Mouse (Mus musculus): ENCODE measurements around the gene Pef1. TPM values are rescaled to one million over a fixed set of nuclear protein-coding genes. Genes with fewer than 3 reads are reported as not detected.

The Pef1 gene
- total RNA-seq, 2 experiments from 2014 or later = 58.5 to 66.3 TPM

DNA sequence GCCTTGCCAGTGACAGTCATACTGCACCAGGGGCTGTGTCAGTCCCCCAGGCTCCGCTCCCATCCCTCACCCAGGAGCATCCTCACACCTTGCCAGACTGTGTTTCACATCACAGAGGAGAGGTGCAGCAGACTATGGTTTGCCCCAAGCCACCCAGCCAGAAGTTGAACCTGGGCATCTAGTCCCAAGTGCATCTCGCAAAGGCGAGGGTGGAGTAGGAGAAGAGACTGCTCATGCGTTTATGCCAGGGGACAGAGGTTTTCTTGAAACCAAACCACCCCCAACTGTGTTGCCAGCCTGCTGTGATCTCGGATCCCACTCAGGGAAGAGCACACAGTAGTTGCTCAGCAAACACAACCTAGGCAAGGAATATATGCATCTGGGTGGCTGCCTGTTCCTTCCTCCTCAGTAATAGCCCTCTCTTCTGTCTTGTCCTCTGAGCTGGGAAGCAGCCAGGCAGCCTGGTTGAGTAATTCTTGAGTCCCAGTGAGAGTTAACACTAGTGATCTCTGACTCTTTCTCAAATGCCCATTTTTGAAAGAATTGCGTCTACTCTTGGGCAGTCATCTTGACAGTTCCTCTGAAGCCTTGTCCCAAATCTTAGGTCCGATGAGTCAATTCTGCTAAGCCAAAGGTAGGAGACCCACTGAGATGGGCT lies 29.2 kb downstream of the Pef1 start:
- no peak for DNase-seq (ENCODE audit: extremely low spot score in 1 of 2, low spot score in 1 of 2)

DNA sequence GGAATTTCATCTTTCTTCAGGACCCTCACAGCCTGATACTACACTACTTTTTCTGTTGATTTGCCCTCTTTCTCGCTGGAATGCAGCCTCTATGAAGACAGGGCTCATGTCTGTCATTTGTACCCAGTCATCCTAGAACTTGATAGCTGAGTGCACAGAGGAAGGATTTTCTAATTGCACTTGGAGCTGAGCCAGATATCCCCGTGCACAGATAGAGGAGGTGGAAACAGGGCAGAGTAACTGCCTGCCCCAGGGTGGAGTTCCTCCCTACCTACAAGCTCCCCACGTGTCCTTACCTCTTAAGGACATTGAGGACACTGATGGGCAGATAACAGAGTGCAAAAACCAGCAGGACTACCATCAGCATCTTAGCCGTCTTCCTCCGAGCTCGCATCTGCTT lies 31.0 kb downstream of the Pef1 start:
- DNase-seq (ENCODE audit: extremely low spot score in 1 of 2, low spot score in 1 of 2) = no peak

DNA sequence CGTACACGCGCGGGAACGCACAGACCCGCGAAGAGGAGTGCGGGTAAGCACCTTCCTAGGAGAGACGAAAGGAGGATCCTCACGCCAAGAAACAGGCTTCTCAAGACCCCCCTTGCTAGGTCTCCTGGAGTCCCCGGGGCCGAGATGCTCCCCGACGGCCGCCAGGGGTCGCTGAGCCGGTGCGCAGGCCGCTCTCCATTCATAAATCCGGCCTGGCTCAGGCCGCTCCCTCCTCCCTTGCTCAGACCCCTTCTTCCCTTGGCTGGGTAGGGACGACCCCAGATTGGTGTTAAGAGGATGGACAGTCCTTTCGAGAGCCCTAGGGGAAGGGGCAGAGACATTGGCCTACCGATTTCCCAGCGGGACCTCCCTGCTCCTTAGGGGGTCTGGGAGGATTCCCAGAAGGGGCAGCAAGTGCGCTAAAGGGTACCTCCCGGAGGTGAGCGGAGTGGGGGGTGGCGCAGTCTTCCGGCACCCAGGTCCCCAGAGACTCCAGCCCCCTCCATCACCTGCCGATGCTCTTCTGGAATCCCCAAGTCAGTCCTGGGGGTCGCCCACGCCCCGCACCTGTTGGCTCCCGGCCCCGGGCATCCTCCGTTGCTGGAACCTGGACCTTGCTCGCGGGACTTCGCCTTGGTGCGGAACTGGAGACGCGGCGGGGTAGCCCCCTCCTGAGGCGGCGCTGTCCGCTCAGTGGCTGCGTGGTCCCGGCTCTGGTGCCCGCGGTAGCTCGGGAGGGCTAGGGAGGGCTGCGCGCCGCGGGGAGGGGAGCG lies 36.3 kb downstream of the Pef1 start:
- peak; percentile 66 to 82 for DNase-seq (ENCODE audit: extremely low spot score in 1 of 2, low spot score in 1 of 2)

DNA sequence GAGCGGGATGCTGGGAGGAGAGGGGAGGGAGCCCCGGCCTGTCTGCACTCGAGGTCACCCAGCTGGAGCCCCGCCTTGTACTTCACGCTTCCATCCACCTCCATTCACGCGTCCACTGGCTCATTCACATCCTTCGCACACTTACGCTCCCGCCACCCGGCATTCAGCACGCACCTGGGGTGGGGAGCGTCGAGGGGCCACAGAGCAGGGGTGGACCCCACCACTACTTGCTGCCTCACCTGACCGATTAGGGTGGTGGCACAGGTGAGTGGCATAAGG lies 36.8 kb downstream of the Pef1 start, which contains the start of gene Hcrtr1:
Gene Hcrtr1, minus strand, starts transcription at position 146 of the 279 bp plus-strand sequence.
- no peak for DNase-seq (ENCODE audit: extremely low spot score in 1 of 2, low spot score in 1 of 2)

DNA sequence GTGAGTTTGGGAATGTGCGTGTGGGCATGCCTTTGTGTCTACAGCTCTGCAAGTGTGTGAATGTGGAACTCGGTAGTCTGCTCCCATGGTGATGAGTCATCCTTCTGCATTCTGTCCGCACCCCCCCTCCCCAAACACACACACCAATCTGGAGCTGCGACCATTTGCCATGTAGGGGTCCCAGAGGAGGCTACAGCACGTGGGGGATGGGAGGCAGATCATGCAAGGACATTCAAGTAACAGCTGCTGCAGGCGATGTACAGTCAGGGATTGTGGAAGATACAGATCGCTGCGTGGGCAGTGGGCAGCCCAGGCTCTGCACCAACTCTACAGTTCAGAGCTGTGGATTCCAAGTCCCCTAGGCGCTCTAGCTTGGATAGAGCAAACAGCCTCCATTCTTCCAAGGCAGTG lies 38.6 kb downstream of the Pef1 start:
- DNase-seq (ENCODE audit: extremely low spot score in 1 of 2, low spot score in 1 of 2) = peak; percentile 20 to 53

DNA sequence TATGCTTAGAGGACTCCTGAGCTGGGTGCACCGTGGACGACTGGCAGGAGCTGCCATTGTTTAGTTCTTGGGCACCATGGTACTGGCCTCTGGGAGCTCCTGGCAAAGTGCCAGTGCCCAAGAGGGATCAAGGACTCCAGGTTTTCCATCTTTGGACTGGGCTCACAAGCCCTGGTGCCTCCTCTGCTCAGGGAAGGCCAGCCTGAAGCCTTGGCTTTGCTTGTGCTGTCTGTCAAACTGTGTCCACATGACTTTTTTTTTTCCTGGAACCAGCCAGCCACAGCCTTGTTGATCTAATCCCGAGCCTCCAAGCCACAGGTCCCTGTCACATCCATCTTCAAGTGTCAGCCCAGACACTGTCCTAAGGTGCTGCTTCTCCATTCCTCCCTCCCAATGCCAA lies 39.4 kb downstream of the Pef1 start:
- DNase-seq (ENCODE audit: extremely low spot score in 1 of 2, low spot score in 1 of 2) = no peak

DNA sequence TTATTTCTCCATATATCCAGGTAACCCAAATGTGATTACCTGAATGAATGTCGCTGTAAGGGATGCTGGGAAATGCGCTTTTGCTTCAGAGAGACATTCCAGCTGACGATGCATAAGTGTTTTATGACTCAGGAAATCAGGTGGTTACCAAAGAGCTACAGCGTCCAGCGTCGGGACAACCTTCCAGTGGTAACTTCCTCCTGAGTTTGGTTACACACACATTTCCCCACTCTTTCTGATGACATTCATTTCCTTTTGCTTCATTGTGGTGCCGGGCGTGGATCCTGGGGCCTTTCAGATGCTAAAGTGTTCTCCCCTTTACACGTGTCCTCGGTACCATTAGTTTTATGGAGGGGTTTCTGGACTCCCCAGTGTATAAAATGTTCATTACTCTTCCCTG lies 46.0 kb downstream of the Pef1 start:
- DNase-seq (ENCODE audit: extremely low spot score in 1 of 2, low spot score in 1 of 2) = no peak

DNA sequence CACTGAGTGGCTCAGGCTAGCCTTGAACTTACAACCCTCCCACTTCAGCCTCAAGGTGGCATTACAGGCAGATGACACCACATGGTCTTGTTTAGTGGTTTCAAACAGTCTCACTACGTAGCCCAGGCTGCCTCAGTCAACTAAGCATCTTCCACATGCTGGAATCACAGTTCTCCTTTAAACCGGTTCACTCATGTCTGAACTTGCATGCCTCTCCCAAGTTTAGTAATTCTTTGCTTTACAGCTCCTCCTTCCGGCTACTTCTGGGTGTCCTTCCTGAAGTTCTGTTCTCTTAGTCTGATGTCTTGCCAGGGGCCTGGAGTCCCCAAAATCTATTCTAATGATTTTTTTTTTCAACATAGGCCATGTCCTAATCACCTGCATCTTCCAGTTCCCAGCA lies 51.9 kb downstream of the Pef1 start:
- DNase-seq (ENCODE audit: extremely low spot score in 1 of 2, low spot score in 1 of 2) = no peak

DNA sequence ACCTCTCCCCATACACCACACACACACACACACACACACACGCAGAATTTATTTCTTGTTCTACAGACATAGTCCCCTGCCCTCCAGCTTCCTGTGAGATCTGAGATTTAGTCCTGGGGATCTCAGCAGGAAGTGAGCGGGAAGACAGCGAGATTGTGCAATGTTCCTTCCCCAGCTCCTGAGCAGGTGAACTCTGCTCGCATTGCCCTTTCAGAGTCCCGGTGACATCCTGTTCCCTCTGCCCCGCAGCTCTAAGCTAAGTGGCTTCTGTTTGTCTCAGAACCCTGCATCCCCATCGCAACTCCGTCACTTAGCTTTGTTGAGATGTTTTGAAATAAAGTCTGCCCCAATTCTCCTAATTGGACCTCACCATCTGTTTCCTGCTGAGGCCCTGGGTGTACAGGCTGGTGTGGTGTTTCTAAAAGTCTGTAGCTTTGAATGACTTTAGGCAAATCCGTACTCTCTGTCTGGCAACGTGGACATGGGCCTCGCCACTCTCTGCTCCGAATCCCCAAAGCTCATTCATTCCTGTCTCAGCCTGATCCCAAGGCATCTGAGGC lies 54.5 kb downstream of the Pef1 start:
- DNase-seq (ENCODE audit: extremely low spot score in 1 of 2, low spot score in 1 of 2) = no peak

DNA sequence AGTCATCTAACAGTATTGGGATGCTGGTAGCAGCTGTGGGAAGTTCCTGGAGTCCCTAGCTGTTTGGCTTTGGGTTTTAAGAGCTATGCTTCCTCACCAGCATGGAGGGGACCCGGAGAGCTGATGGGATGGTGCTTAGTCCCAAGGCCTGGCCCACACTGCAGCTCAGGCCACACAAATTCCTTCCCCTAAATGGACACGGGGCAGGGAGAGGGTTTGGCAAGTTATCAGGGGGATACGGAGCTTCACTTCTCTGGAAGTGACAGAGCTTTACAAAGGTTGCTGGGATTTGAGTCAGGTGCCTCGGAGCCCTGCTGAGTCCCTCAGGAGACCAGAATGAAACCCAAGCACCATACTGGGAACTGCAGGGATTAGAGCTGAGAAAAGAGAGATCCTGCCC lies 59.0 kb downstream of the Pef1 start:
- no peak for DNase-seq (ENCODE audit: extremely low spot score in 1 of 2, low spot score in 1 of 2)

DNA sequence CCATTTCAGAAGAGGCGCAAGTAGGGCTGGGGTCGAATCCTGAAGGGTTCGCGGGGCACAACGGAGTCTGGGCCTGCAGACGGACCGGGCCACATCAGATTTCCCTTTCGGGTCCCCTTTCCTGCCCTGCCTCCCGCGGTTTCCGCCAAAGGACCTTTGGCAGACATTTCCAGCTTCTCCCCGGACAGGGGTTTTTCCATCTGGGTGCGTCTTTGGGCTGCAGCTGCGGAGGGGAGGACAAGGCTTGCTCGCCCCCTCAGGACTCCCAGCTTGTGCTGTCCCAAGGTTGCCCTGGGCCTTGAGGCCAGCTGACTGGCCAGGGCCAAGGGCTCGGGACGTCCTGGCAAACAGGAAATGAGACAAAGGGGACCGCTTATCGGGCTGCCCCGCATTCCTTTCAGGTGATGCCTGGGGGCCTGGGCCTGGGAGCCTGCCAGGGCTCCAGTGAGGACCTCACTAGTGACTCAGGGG lies 61.1 kb downstream of the Pef1 start:
- DNase-seq (ENCODE audit: extremely low spot score in 1 of 2, low spot score in 1 of 2) = no peak

DNA sequence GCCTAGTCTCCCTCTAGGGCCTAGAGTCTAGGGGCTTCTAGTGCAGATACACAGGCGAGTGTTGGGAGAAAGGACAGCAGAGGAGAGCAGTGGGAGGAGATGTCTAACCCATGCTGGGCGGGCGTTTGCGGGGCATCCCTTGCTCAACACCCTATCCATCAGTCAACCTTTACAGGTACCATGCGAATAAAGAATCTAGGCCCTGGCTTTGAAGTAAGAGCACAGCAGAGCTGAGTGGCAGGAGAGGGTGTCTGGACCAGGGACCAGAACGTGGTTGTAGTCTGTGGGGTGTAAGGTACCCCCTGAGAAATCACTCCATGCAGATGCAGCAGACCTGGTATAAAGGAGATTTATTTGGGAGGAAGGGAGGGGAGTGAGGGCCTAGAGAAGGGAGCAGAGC lies 61.8 kb downstream of the Pef1 start:
- DNase-seq (ENCODE audit: extremely low spot score in 1 of 2, low spot score in 1 of 2) = no peak

DNA sequence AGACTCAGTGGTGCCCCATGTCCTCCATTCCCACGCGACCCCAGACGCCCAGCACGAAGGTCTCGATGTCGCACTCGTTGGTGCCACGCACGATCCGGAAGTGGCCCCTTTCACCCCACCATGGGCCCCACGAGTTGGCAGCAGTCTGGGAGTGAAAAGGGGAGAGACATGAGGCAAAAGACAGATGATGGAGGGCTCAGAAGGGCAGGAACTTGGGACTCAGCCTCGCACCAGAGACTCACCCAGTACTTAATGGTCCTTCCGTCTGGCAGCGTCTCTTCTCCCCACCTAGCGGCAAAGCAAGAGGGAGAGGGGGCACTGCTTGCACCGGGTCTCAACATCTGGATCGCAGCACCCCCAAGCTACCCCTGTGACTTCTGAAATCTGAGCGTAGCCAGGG lies 63.7 kb downstream of the Pef1 start:
- DNase-seq (ENCODE audit: extremely low spot score in 1 of 2, low spot score in 1 of 2) = no peak

DNA sequence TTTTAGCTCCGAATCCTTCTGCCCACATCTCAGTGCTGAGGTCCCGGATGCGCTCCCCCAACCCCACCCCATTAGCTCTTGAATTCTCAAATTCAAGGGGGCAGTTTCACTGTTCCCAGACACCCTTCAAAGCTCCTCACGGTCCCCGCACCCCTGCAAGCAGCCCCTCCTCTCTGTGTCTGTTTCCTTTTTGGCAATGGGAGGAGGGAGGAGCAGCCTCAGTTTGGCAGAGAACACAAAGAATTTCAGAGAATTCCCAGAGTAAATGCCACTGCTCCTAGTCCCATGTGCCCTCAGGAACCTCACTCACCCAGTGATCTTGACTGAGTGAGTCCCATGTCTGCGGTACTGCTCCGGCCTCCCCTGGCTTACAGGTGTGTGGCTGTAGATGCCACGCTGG lies 64.2 kb downstream of the Pef1 start:
- DNase-seq (ENCODE audit: extremely low spot score in 1 of 2, low spot score in 1 of 2) = no peak

DNA sequence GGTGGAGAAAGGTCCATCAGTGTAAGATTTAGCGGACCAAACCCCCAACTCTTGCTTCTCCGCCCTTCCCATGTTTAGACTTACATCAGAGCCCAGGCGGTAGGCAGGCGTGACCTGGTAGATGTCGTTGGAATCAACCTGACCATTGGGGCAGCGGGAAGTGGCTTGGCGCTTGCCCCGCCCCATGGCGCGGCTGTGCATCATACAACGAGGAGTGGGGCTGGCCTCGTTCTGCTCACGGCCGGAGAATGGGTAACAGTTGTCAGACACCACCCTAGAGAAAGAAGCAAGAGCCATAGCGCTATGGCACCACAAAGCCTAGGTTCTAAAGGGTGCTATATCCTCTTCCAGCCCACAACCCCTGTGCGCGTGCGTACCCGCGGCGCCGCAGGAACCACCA lies 65.0 kb downstream of the Pef1 start:
- no peak for DNase-seq (ENCODE audit: extremely low spot score in 1 of 2, low spot score in 1 of 2)

DNA sequence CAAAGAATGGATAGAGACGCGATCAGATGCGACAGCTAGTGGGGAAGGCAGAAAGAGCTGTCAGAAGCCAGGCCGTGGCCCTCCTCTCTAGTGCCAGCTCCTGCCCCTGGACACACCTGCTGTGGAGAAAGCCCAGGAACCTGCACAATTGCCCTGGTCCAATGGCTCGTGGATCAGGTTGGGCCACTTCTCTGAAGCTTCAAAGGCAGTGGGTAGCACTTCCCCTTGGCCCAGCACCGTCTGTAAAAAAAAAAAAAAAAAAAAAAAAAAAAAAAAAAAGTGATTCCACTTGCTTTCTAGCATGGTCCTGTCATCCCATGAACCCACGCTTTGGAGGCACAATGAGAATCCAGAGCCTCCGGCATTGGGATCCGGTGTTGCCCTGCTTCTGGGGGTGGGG lies 65.5 kb downstream of the Pef1 start:
- DNase-seq (ENCODE audit: extremely low spot score in 1 of 2, low spot score in 1 of 2) = no peak

DNA sequence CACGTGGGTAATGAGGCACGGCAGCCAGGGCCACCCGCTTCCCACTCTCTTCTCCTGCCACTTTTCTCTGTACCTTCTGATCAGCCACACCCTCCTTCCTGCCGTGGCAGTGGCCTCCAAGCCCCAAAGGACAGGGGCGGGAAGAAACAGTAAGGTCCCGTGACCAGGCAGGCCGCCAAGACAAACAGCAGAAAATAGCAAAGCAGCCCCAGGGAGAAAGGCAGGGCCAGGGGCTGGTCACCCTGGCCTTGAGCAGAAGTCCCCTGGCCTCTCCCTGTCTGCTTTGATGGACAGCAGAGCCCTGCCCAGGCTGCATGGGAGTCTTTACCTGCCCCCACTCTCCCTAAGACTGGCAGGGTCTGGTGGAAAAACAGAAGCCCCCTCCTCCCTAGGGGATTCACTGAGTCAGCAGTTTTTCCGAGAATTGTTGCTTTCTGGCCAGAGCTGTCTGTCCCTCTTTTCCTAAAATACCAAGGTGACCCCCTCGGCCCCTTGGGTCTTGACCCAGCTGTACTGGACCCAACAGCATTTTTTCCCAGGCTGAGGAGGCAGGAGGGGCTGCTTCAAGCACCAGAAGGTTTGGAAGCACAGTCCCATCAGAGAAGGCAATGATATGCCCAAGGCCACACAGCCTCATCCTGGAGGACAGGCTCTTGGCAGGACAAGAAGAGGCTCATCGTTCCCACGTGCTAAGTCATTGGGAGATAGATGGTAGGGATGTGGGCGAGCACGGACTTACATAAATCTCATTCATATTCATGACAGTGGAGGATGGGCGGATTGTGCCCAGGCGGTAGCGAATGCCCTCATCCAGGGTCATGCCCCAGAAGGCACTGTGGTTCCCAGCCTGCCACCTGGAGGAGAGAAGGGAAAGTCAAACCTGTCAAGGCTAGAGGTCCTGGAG lies 66.2 kb downstream of the Pef1 start:
- DNase-seq (ENCODE audit: extremely low spot score in 1 of 2, low spot score in 1 of 2) = peak in 1 of 2 experiments; percentile 18

DNA sequence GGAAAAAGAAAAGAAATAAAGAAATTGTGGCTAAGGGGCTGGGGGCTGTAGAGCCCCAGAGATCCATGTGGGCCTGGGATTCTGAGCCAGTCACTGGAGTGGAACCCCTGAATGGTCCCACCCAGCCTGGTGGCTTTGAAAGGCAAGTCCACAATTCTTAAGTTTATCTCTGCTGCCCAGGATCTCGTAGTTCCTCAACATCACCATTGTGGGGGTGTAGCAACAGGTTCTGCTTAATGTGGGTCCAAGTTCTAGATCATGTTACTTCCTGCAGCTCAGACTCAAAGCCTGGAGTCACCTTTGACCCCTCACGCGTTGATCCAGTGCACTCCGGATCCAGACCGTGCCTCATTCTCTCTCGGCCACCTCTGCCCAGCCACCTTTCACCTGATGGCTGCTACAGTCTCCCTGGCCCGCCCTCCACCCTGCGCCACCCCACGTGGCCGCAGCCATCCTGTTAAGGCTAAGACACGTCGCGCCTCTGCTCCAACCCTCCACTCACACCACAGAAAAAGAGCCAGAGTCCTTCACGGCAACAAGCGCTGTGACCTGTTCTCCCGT lies 67.1 kb downstream of the Pef1 start:
- DNase-seq (ENCODE audit: extremely low spot score in 1 of 2, low spot score in 1 of 2) = no peak

DNA sequence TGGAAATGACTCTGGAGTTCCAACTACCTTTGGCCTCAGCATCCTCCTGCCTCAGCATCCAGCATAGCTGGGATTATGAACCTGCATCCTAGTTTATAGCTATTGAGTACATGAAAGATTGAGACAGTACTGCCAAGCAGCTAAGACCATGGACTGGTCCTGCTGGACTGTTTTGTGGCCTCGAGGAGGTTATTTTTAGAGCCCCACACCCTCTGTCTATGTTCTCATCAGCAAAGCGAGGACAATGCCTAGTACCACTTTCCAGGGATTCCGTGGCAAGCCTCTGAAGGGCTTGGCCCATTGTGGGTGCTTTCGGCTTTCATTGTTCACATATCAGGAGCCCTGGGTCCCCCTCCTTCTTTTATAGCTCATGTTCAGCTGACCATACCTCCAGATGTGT lies 68.0 kb downstream of the Pef1 start:
- DNase-seq (ENCODE audit: extremely low spot score in 1 of 2, low spot score in 1 of 2) = no peak

DNA sequence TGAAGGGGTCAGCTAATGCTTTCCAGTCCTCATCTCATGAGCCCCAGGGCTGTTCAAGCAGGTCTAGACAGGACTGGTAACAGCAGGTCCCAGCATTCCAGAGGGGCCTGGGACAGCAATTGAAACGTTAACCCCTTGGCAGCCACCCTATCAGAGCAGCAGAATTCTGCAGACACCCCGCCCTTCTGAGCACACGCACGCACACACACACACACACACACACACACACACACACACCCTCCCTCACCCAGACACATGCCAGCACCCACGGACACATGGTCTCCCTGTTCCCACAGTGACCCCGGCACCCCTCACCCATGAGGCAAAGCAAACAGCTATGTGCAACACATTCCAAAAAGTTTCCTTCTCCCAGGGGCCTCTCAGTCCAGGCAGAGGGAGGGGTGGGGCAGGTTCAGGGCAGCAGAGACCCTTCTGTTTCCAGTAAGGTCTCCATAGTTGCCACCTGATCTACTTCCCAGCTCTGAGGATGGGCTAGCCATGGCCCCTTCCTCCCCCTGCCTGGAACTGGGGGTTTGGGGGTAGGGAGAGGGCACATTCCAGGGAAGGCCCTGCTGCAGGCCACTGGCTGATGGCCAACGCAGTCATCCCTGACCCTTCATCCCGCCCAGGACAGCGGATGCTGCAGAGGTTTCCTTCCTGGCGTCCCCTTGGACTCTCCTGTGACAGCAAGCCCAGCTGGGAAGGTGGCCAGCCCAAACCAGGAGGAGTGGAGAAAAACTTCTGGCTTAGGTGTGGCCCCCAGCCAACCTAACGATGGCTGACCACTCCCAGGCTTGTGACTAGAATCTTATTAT lies 69.8 kb downstream of the Pef1 start:
- no peak for DNase-seq (ENCODE audit: extremely low spot score in 1 of 2, low spot score in 1 of 2)

Measured in layer of hippocampus, postnatal 25 days (tissue).